Mouse (Mus musculus) spleen, adult 2 months (tissue): ENCODE results near the gene Rnf123.

Experiments used
- CTCF ChIP-seq: fragments of 200-500 bp; IDR thresholded peaks from 2 replicates; pipeline ENCODE4 v1.5.1; 2011; ENCODE audit warnings: mild to moderate bottlenecking, inconsistent platforms; ENCODE audit not compliant: insufficient read depth, insufficient read length, insufficient replicate concordance; ENCODE audit errors: extremely low read depth
- POLR2A ChIP-seq: fragments of 200-500 bp; IDR thresholded peaks from 2 replicates; pipeline ENCODE4 v1.6.1; 2011; ENCODE audit warnings: low read depth, low read length, inconsistent platforms

DNA sequence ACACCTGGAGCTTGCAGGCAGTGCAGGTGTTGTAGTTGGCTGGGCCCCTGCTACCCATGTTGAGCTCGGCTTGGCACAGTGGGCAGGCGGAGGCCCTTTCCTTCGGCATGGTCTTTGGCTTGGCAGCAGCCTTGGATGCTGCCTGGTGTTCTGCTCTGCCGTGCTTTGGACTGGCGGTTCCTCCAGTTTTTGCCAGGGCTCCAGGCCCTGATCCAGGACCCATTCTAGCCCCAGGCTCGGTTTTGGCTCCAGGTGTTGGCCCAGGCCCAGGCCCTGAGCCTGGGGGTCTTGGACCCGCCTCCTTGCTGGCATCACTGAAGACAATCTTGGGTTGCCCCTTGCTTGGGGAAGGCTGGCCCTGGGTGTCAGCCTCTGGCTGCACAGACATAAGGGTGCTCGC lies 42.6 kb upstream of the Rnf123 start:
- TF ChIP-seq CTCF = no peak
- no peak for TF ChIP-seq POLR2A
